Mouse (Mus musculus): ENCODE results near the gene Mdp1.

GRCm38 (mm10) chr14:55672741-55673060 is 12.4 kb upstream of the Mdp1 start:
- TF ChIP-seq CTCF (IDR thresholded peaks at IDR 0.05) = no peak
- peak; percentile 0; the same call in 1 of the 2 replicates for TF ChIP-seq EP300 (IDR thresholded peaks at IDR 0.05)
